Mouse (Mus musculus) C2C12 (cell line): ENCODE data around the gene Gm39115.

ENCODE experiments used
- CTCF ChIP-seq: IDR thresholded peaks from one replicate; pipeline ENCODE4 v1.5.1; 2011; ENCODE audit not compliant: control insufficient read depth, insufficient read depth, insufficient read length
- MYOD1 ChIP-seq: IDR thresholded peaks from one replicate; pipeline ENCODE4 v1.6.1; 2011; ENCODE audit warnings: low read depth; ENCODE audit not compliant: control insufficient read depth, insufficient read length
- USF1 ChIP-seq: IDR thresholded peaks from one replicate; pipeline ENCODE4 v1.6.1; 2011; ENCODE audit warnings: low read depth, mild to moderate bottlenecking, control low read depth, moderate library complexity

- TF ChIP-seq USF1 (peak; percentile 28), MYOD1 (no peak), CTCF (no peak)
Measured at GRCm38 (mm10) chr7:142093696-142094240, 42.1 kb downstream of the Gm39115 start.
